Mouse (Mus musculus) hindbrain, postnatal 0 days (tissue): Measurements from ENCODE around the gene Jph4. TPM values are rescaled to one million over a fixed set of nuclear protein-coding genes. Genes with fewer than 3 reads are reported as not detected.

Source experiments
- ATAC-seq: fragments of 200-750 bp; cut with Nextera tagmentation; 2 replicates; pipeline ENCODE4 v1.8.0; 2017; ENCODE audit warnings: mild to moderate bottlenecking, moderate TSS enrichment, moderate library complexity
- DNase-seq: peaks from one replicate; pipeline ENCODE4 v3.0.0-alpha.2; 2015; ENCODE audit warnings: low spot score
- H3K27ac ChIP-seq: fragments of 300-500 bp; sonication (generic); 2 replicates; pipeline ENCODE4 v1.5.1; 2014; ENCODE audit warnings: mild to moderate bottlenecking
- H3K27me3 ChIP-seq: fragments of 300-500 bp; sonication (generic); 2 replicates; pipeline ENCODE4 v1.6.1; 2014; ENCODE audit warnings: low read length, mixed read lengths; ENCODE audit not compliant: insufficient read depth
- H3K36me3 ChIP-seq: fragments of 300-500 bp; sonication (generic); 2 replicates; pipeline ENCODE4 v1.6.1; 2014; ENCODE audit warnings: low read length, mixed read lengths; ENCODE audit not compliant: insufficient read depth
- H3K4me1 ChIP-seq: fragments of 300-500 bp; sonication (generic); 2 replicates; pipeline ENCODE4 v1.6.1; 2014; ENCODE audit warnings: antibody characterized with exemption, low read length, mixed read lengths; ENCODE audit not compliant: insufficient read depth
- H3K4me2 ChIP-seq: fragments of 300-500 bp; sonication (generic); 2 replicates; pipeline ENCODE4 v1.6.1; 2014; ENCODE audit warnings: low read depth, mild to moderate bottlenecking, low read length, moderate library complexity, mixed read lengths
- H3K4me3 ChIP-seq: fragments of 300-500 bp; sonication (generic); 2 replicates; pipeline ENCODE4 v1.5.1; 2014; ENCODE audit warnings: low read length
- H3K9ac ChIP-seq: fragments of 300-500 bp; sonication (generic); replicated peaks from 2 replicates; pipeline ENCODE4 v1.6.1; 2014; ENCODE audit warnings: mild to moderate bottlenecking, low read length, moderate library complexity, mixed read lengths
- H3K9me3 ChIP-seq: fragments of 300-500 bp; sonication (generic); 2 replicates; pipeline ENCODE4 v1.6.1; 2016; ENCODE audit warnings: low read length, mixed read lengths
- CTCF ChIP-seq: IDR thresholded peaks from 2 replicates; pipeline ENCODE4 v1.5.1; 2016; ENCODE audit warnings: antibody characterized with exemption, control low read depth, low read depth
- WGBS: fragments of 180-500 bp; shearing (Covaris S2); extraction: QIAGEN DNeasy Blood & Tissue Kit; methylation state at CpG from one replicate; pipeline ENCODE4 v1.1.7; 2014; 5-methylcytosine and 5-hydroxymethylcytosine counted together
- polyA plus RNA-seq: library from polyadenylated mRNA; unstranded; fragments of >200 nt; fragmentation: Nextera tagmentation; extraction: Ambion mirVana; gene quantifications from 2 replicates; pipeline ENCODE4 v1.2.1, GENCODE M21; 2015
- total RNA-seq: library from RNA; depleted of rRNA; stranded (reverse); fragments of >200 nt; gene quantifications from 2 replicates; pipeline ENCODE4 v1.2.3, GENCODE M21; 2014

Gene Jph4
- total and polyA plus RNA-seq, 2 experiments from 2014 or later: 29.4 to 126 TPM

DNA sequence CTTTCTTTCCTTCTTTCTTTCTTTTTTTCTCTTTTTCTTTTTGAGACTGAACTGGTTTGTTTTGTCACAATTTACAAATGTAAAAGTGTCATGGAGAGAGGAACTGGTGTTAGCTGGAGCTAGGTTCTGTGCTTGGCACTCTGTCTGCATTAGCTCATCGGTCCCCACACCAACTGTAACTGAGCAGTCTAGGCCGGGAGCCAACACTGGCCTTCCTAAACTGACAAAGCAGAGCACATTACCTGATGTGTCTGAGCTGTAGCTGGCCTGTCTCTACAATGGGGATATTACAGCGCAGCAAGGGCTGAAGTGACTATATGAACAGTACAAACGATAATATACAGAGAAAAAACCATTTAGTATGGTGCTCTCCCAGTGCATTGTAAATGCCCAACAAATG, 2.1 kb upstream of the Jph4 start:
- no peak for TF ChIP-seq CTCF
- no peak for ATAC-seq
- Histone ChIP-seq H3K4me3 (no peak overlapping the region), H3K27me3 (no peaks in the 10 kb centered on the region), H3K27ac (no peak overlapping the region), H3K36me3 (no peaks in the 10 kb centered on the region), H3K9ac (no peak overlapping the region), H3K4me1 (peaks cover 20% of the 10 kb centered on the region), H3K4me2 (no peak overlapping the region), H3K9me3 (no peaks in the 10 kb centered on the region)
- peak; percentile 59 for DNase-seq
- 60% methylated on average over 4 of the region's 4 CpGs for WGBS

DNA sequence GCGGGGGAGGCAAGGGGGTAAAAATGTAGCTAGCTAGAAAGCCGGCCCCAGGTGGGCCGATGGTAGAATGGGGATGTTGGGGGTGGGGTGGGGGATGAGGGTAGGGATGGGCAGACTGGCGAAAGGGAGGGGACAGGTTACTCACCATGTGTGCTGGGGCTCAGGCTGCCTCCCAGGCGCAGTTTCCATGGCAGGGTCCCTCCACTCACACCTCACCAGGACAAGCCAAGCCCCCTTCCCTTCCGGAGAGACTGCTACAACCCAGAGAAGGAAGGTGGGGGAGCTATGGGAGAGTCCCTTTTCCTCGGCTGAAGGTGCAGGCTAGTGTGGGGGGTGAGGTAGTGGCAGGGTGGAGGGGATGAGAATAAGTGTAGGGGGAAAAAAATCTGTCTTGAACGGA, 889 bp downstream of the Jph4 start:
- Histone ChIP-seq H3K36me3 (no peaks in the 10 kb centered on the region), H3K27me3 (no peaks in the 10 kb centered on the region), H3K9ac (peak overlapping the region; percentile 88), H3K4me1 (peaks cover 21% of the 10 kb centered on the region; the same call in 1 of the 2 replicates), H3K4me3 (peak overlapping the region; percentile 80), H3K9me3 (no peaks in the 10 kb centered on the region), H3K4me2 (peak overlapping the region; percentile 82), H3K27ac (peak overlapping the region; percentile 94)
- ATAC-seq: peak; percentile 35
- TF ChIP-seq CTCF: no peak
- 0% methylated on average over 8 of the region's 8 CpGs for WGBS
- no peak for DNase-seq

- Histone ChIP-seq H3K27ac (peak overlapping the region; percentile 94), H3K4me2 (peak overlapping the region; percentile 82), H3K9me3 (no peaks in the 10 kb centered on the region), H3K36me3 (no peaks in the 10 kb centered on the region), H3K9ac (peak overlapping the region; percentile 88), H3K4me3 (peak overlapping the region; percentile 80), H3K27me3 (no peaks in the 10 kb centered on the region), H3K4me1 (peaks cover 21% of the 10 kb centered on the region; the same call in 1 of the 2 replicates)
- WGBS: under 1% methylated on average over 70 of the region's 78 CpGs
- DNase-seq: peak; percentile 74
- TF ChIP-seq CTCF: peak; percentile 57
- ATAC-seq: peak; percentile 55
These were observed 1.7 kb downstream of the Jph4 start for GRCm38 (mm10) chr14:55114759-55115701.

DNA sequence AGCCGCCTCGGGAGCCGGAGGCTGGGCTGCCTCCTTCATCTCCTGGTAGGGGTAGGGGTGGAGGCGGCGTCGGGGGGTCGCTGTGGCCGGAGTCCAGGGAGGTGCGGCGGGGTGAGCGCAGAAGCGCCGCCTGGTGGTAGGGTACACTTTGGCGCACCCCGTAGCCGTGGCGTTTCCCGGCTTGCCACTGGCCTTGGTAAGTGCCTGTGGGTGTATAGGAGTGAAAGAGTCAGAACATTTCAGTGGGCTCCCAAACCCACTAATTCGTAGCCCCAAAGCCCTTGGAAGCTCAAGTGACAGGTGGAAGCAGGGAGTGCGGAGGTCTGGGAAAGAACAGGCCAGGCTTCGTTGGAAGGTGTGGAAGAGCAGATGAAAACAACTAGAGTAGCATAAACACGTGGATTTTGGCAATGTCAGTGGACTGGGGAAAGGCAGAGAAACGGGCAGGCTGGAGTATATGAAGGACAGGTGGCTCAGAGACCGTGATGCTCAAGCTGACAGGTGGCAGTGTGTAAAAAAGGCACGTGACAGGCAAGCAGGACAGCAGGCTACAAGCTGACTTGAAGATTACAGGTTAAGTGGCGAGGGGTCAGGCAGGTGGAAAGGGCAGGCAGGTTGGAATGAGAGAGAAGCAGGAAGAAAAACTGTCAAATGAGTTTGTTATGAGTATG, 2.6 kb downstream of the Jph4 start:
- Histone ChIP-seq H3K9ac (peak overlapping the region; percentile 88), H3K36me3 (no peaks in the 10 kb centered on the region), H3K9me3 (no peaks in the 10 kb centered on the region), H3K4me3 (peak overlapping the region; percentile 80), H3K27me3 (no peaks in the 10 kb centered on the region), H3K4me1 (peaks cover 29% of the 10 kb centered on the region; the same call in 1 of the 2 replicates), H3K4me2 (peak overlapping the region; percentile 82), H3K27ac (peak overlapping the region; percentile 94)
- WGBS: 9% methylated on average over 26 of the region's 26 CpGs
- peak; percentile 63 for TF ChIP-seq CTCF
- ATAC-seq (no peak; the same call in 1 of the 2 replicates), DNase-seq (no peak)

GRCm38 (mm10) chr14:55113351-55113974, 3.3 kb downstream of the Jph4 start:
- no peak for TF ChIP-seq CTCF
- H3K4me2 ChIP-seq: peak overlapping the region; percentile 82
- H3K9me3 ChIP-seq: no peaks in the 10 kb centered on the region
- H3K27ac ChIP-seq: peak overlapping the region; percentile 94; the same call in 1 of the 2 replicates
- ATAC-seq (no peak), DNase-seq (no peak)
- peak overlapping the region; percentile 88; the same call in 1 of the 2 replicates for H3K9ac ChIP-seq
- no peaks in the 10 kb centered on the region for H3K27me3 ChIP-seq
- peaks cover 32% of the 10 kb centered on the region; the same call in 1 of the 2 replicates for H3K4me1 ChIP-seq
- H3K4me3 ChIP-seq: peak overlapping the region; percentile 80
- no peaks in the 10 kb centered on the region for H3K36me3 ChIP-seq
- WGBS: 74% methylated on average over 51 of the region's 51 CpGs

DNA sequence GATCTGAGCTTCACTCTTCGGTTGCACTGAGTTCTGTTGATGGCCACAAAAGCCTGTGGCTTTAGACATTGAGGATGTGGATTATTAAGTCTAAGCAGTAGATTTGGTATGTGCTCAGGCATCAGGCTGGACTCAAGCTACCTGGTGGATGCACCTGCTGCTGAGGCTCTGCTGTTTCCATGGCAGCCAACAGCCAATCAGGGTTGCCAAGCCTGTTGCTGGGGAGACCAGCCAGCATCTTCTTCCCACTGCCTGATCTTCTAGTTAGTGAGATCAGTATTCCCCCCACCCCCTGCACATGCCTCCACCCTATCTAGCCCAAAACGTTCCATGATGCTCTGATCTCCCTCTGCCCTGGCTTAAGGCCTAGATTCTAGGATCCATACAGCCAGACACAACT, 5.0 kb downstream of the Jph4 start:
- no peaks in the 10 kb centered on the region for H3K9me3 ChIP-seq
- DNase-seq: peak; percentile 73
- H3K27ac ChIP-seq: no peak overlapping the region
- H3K9ac ChIP-seq: no peak overlapping the region
- peak overlapping the region; percentile 11; the same call in 1 of the 2 replicates for H3K4me2 ChIP-seq
- no peak overlapping the region for H3K4me3 ChIP-seq
- WGBS: 62% methylated on average over 2 of the region's 2 CpGs
- no peak for ATAC-seq
- H3K4me1 ChIP-seq: peaks cover 32% of the 10 kb centered on the region
- no peaks in the 10 kb centered on the region for H3K27me3 ChIP-seq
- no peak for TF ChIP-seq CTCF
- no peaks in the 10 kb centered on the region for H3K36me3 ChIP-seq
